Mouse (Mus musculus): ENCODE results near the gene Icos. TPM values are rescaled to one million over a fixed set of nuclear protein-coding genes. Genes with fewer than 3 reads are reported as not detected.
A peak's percentile ranks its signal among the peaks of the same experiment; 100 is the strongest.

The Icos gene
- polyA plus RNA-seq, 1 experiment from 2014 or later = 0.38 TPM

DNA sequence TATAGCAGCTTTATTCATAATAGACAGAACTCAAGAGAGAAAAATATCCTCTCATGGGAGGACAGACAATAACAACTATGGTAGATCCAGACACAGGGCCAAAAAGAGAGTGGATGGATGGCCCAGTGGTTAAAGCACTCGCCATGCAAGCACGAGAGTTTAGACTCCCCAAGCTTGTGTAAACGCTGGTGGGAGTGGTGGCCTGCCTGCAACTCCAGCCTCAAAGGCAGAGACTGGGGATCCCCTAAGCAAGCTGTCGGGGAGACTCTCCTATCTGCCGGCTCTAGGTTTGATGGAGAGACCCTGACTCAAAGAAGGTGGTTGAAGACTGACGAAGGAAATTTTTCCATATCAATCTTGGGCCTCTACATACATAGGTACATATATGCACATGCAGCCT lies 21.5 kb upstream of the Icos start:
- Histone ChIP-seq H3K27ac (ENCODE audit: low read depth, low read length) (no peak overlapping the region), H3K9me3 (ENCODE audit: control insufficient read depth, low read length) (no peaks in the 10 kb centered on the region), H3K4me2 (ENCODE audit: low read depth) (no peak overlapping the region), H3K27me3 (ENCODE audit: control insufficient read depth, insufficient read depth, low read length) (no peaks in the 10 kb centered on the region), H3K4me1 (ENCODE audit: control insufficient read depth, insufficient read depth, low read length) (no peaks in the 10 kb centered on the region), H3K4me3 (ENCODE audit: low read depth, low read length) (no peak overlapping the region), H3K9ac (ENCODE audit: low read length) (no peak overlapping the region), H3K36me3 (ENCODE audit: control insufficient read depth, insufficient read depth, low read length) (no peaks in the 10 kb centered on the region)
- no peak for DNase-seq (ENCODE audit: low spot score)
- no peak for ATAC-seq (ENCODE audit: insufficient read depth, low FRiP score, low TSS enrichment)
- 89% methylated on average over 6 of the region's 6 CpGs for WGBS

DNA sequence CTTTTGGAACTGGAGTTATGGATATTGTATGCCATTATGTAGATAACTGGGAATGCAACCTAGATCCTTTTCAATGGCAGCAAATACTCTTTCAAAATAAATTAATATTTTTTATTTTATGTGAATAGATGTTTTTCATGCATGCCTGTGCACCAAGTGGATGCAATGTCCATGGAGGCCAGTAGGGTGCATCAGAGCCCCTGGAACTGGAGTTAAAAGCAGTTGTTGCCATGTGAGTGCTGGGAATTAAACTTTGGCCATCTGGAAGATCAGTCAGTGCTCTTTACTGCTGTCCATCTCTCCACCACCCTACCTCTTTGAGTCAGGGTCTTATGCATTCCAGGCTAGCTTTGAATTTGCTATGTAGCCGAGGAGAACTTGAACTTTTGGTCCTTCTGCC lies 19.4 kb upstream of the Icos start:
- Histone ChIP-seq H3K9me3 (ENCODE audit: control insufficient read depth, low read length) (no peaks in the 10 kb centered on the region), H3K9ac (ENCODE audit: low read length) (no peak overlapping the region), H3K4me1 (ENCODE audit: control insufficient read depth, insufficient read depth, low read length) (no peaks in the 10 kb centered on the region), H3K4me3 (ENCODE audit: low read depth, low read length) (no peak overlapping the region), H3K36me3 (ENCODE audit: control insufficient read depth, insufficient read depth, low read length) (no peaks in the 10 kb centered on the region), H3K27ac (ENCODE audit: low read depth, low read length) (no peak overlapping the region), H3K27me3 (ENCODE audit: control insufficient read depth, insufficient read depth, low read length) (no peaks in the 10 kb centered on the region), H3K4me2 (ENCODE audit: low read depth) (no peak overlapping the region)
- no peak for DNase-seq (ENCODE audit: low spot score)
- no peak for ATAC-seq (ENCODE audit: insufficient read depth, low FRiP score, low TSS enrichment)
- 86% methylated on average over 1 of the region's 1 CpGs for WGBS

DNA sequence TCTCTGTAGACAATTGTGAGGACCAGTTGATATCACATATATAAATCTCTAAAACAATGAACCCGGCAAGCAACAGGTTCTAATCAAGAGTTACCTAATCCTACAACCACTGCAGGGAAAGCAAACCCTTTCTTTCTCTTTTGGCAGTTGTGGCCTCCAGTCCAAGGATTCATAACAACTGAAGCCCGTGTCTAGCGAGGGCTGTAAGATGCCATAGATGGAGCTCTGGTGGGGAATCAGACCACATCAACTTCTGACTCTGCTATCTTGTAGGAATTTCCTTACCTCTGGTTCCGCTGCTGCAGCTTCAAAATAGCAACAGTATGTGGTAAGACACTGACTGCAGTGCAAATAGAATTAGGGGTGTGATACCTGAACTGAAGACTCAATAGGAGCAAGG lies 18.5 kb upstream of the Icos start:
- no peak for ATAC-seq (ENCODE audit: insufficient read depth, low FRiP score, low TSS enrichment)

DNA sequence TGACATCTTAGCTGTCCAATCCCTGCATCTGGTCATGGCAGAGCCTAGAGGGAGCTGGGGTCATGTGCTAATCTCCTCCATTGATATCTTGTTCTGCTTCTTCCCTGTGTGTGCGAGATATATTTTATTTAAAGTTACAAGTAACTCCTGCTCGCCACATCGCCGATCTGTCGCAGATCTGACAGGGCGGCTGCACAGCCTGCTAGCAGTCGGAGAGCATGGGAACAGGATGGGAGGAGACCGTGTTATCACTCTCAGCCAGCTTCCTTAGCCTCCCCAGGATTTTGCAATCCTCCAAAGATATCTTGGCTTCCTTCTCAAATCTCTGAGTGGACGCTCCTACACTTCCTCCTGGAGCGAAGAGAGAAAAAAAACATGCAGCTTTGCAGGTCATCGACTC lies 17.3 kb upstream of the Icos start:
- H3K27ac ChIP-seq (ENCODE audit: low read depth, low read length) = no peak overlapping the region
- no peak overlapping the region for H3K9ac ChIP-seq (ENCODE audit: low read length)
- H3K4me2 ChIP-seq (ENCODE audit: low read depth) = no peak overlapping the region
- H3K27me3 ChIP-seq (ENCODE audit: control insufficient read depth, insufficient read depth, low read length) = no peaks in the 10 kb centered on the region
- no peaks in the 10 kb centered on the region for H3K9me3 ChIP-seq (ENCODE audit: control insufficient read depth, low read length)
- no peak overlapping the region for H3K4me3 ChIP-seq (ENCODE audit: low read depth, low read length)
- H3K4me1 ChIP-seq (ENCODE audit: control insufficient read depth, insufficient read depth, low read length) = no peaks in the 10 kb centered on the region
- ATAC-seq (ENCODE audit: insufficient read depth, low FRiP score, low TSS enrichment) (no peak), DNase-seq (ENCODE audit: low spot score) (no peak)
- 90% methylated on average over 11 of the region's 11 CpGs for WGBS
- no peaks in the 10 kb centered on the region for H3K36me3 ChIP-seq (ENCODE audit: control insufficient read depth, insufficient read depth, low read length)

More for the DNA sequence above, 18.5 kb upstream of the Icos start:
- WGBS = 96% methylated on average over 4 of the region's 4 CpGs
- no peaks in the 10 kb centered on the region for H3K4me1 ChIP-seq (ENCODE audit: control insufficient read depth, insufficient read depth, low read length)
- H3K4me3 ChIP-seq (ENCODE audit: low read depth, low read length) = no peak overlapping the region
- DNase-seq (ENCODE audit: low spot score) = no peak
- no peak overlapping the region for H3K4me2 ChIP-seq (ENCODE audit: low read depth)
- H3K9ac ChIP-seq (ENCODE audit: low read length) = no peak overlapping the region
- H3K27me3 ChIP-seq (ENCODE audit: control insufficient read depth, insufficient read depth, low read length) = no peaks in the 10 kb centered on the region
- no peaks in the 10 kb centered on the region for H3K36me3 ChIP-seq (ENCODE audit: control insufficient read depth, insufficient read depth, low read length)
- no peaks in the 10 kb centered on the region for H3K9me3 ChIP-seq (ENCODE audit: control insufficient read depth, low read length)
- H3K27ac ChIP-seq (ENCODE audit: low read depth, low read length) = no peak overlapping the region

DNA sequence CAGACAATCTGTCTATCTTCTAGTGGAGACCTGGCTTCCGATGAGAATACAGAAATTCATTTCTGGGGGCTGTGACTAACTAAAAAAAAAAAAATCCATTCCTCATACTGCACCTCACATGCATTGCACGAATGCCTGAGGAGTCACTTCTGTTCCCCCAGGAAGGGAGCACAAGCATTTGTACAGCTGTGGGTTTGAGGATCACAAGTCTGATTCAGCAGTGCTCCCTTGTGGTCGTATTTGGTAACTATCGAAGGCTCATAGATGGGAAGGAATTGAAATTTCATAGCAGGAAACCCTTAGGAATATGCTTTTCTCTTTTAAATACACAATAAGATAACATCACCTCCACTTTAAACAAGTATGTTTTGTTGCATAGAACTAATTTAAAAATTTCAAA lies 16.6 kb upstream of the Icos start:
- peak; percentile 49 for DNase-seq (ENCODE audit: low spot score)
- Histone ChIP-seq H3K4me1 (ENCODE audit: control insufficient read depth, insufficient read depth, low read length) (no peaks in the 10 kb centered on the region), H3K36me3 (ENCODE audit: control insufficient read depth, insufficient read depth, low read length) (no peaks in the 10 kb centered on the region), H3K9me3 (ENCODE audit: control insufficient read depth, low read length) (no peaks in the 10 kb centered on the region), H3K27me3 (ENCODE audit: control insufficient read depth, insufficient read depth, low read length) (no peaks in the 10 kb centered on the region), H3K4me3 (ENCODE audit: low read depth, low read length) (no peak overlapping the region), H3K27ac (ENCODE audit: low read depth, low read length) (no peak overlapping the region), H3K9ac (ENCODE audit: low read length) (no peak overlapping the region), H3K4me2 (ENCODE audit: low read depth) (no peak overlapping the region)
- ATAC-seq (ENCODE audit: insufficient read depth, low FRiP score, low TSS enrichment) = no peak
- 37% methylated on average over 4 of the region's 4 CpGs for WGBS

DNA sequence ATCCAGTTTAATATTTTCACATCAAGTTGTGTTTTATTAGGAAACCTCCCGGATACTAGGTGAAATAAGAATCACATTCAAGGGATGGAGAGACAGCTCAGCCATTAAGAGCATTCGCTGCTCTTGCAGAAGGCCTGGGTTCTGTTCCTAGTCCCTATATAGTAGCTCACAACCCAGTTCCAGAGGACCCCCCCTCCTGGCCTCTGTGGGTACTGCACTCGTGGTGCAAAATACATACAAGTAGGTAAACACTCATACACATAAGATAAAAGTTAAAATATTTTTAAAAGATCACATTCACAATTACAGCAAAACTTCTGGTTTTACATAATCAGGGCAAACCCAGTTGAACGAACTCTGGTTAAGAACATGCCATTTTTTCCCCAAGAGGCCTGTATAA lies 15.6 kb upstream of the Icos start:
- Histone ChIP-seq H3K4me3 (ENCODE audit: low read depth, low read length) (no peak overlapping the region), H3K4me1 (ENCODE audit: control insufficient read depth, insufficient read depth, low read length) (no peaks in the 10 kb centered on the region), H3K36me3 (ENCODE audit: control insufficient read depth, insufficient read depth, low read length) (no peaks in the 10 kb centered on the region), H3K4me2 (ENCODE audit: low read depth) (no peak overlapping the region), H3K27ac (ENCODE audit: low read depth, low read length) (no peak overlapping the region), H3K9ac (ENCODE audit: low read length) (no peak overlapping the region), H3K27me3 (ENCODE audit: control insufficient read depth, insufficient read depth, low read length) (no peaks in the 10 kb centered on the region), H3K9me3 (ENCODE audit: control insufficient read depth, low read length) (no peaks in the 10 kb centered on the region)
- no peak for ATAC-seq (ENCODE audit: insufficient read depth, low FRiP score, low TSS enrichment)
- WGBS = 87% methylated on average over 4 of the region's 4 CpGs
- DNase-seq (ENCODE audit: low spot score) = no peak

DNA sequence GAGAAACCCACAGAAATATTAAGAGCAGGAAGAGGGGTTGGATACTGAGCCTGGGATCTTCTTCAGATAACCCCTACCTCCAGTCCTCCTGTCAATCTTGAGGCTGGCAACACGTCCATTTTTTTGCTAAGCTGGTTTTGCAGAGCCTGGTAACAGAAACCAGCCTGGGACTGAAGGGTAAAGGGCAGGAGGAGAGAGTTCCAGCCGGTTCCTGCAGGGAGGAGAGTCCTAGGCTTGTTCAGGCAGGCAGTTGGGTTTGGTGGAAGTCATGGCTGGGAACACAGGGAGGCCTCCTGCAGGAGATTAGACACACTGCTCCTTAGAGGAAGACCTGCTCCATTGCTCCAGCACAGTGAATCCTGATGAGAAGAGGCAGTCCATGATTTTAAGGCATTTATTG lies 10.2 kb upstream of the Icos start:
- no peak overlapping the region for H3K4me2 ChIP-seq (ENCODE audit: low read depth)
- H3K27me3 ChIP-seq (ENCODE audit: control insufficient read depth, insufficient read depth, low read length) = no peaks in the 10 kb centered on the region
- no peak overlapping the region for H3K27ac ChIP-seq (ENCODE audit: low read depth, low read length)
- H3K4me1 ChIP-seq (ENCODE audit: control insufficient read depth, insufficient read depth, low read length) = no peaks in the 10 kb centered on the region
- H3K9ac ChIP-seq (ENCODE audit: low read length) = no peak overlapping the region
- no peaks in the 10 kb centered on the region for H3K9me3 ChIP-seq (ENCODE audit: control insufficient read depth, low read length)
- no peak overlapping the region for H3K4me3 ChIP-seq (ENCODE audit: low read depth, low read length)
- H3K36me3 ChIP-seq (ENCODE audit: control insufficient read depth, insufficient read depth, low read length) = no peaks in the 10 kb centered on the region
- no peak for DNase-seq (ENCODE audit: low spot score)
- 36% methylated on average over 2 of the region's 2 CpGs for WGBS
- ATAC-seq (ENCODE audit: insufficient read depth, low FRiP score, low TSS enrichment) = no peak

DNA sequence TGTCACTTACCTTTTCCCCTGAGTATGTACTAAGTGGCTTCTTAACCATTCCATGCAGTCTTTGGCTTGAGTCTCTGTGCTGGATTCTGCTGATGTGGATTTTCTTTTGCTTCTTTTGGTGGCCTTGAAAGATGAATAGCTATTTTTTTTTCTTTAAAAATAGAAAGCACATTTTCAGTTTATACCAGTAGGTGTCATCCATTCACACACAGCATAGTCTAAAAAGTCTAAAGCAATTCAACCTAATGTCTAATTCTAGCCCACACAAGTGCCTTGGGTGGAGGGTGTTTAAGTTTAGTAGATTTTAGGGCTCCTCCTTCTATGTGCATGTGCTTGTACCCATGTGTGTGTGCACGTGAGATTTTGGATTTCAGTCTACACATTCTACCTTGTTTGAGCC lies 6.9 kb upstream of the Icos start:
- ATAC-seq (ENCODE audit: insufficient read depth, low FRiP score, low TSS enrichment) = no peak
- Histone ChIP-seq H3K4me1 (ENCODE audit: control insufficient read depth, insufficient read depth, low read length) (no peaks in the 10 kb centered on the region), H3K4me2 (ENCODE audit: low read depth) (no peak overlapping the region), H3K36me3 (ENCODE audit: control insufficient read depth, insufficient read depth, low read length) (no peaks in the 10 kb centered on the region), H3K9me3 (ENCODE audit: control insufficient read depth, low read length) (no peaks in the 10 kb centered on the region), H3K27me3 (ENCODE audit: control insufficient read depth, insufficient read depth, low read length) (no peaks in the 10 kb centered on the region), H3K4me3 (ENCODE audit: low read depth, low read length) (no peak overlapping the region), H3K27ac (ENCODE audit: low read depth, low read length) (no peak overlapping the region), H3K9ac (ENCODE audit: low read length) (no peak overlapping the region)
- WGBS = 78% methylated on average over 1 of the region's 1 CpGs
- DNase-seq (ENCODE audit: low spot score) = no peak

DNA sequence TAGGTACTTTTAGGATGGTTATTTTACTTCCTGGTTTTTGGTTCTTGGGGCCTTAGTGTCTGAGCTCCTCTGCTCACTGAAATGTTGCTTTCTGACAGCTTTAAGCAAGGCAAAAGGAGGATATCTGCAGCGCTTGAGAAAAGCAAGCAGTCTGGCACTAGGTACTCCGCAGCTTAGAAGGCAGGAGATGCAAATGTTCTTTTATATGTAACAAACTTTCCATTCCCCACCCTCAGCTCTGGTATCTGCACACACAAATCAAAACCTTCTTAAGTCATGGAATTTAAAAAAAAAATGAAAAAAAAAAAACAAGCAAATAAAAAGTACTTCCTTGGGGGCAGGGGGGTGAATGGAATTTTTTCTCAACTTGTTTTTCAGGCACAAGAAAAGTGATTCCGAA lies 3.5 kb upstream of the Icos start:
- DNase-seq (ENCODE audit: low spot score) (no peak), ATAC-seq (ENCODE audit: insufficient read depth, low FRiP score, low TSS enrichment) (no peak)
- WGBS = 84% methylated on average over 3 of the region's 3 CpGs
- H3K9me3 ChIP-seq (ENCODE audit: control insufficient read depth, low read length) = no peaks in the 10 kb centered on the region
- H3K4me2 ChIP-seq (ENCODE audit: low read depth) = no peak overlapping the region
- no peaks in the 10 kb centered on the region for H3K4me1 ChIP-seq (ENCODE audit: control insufficient read depth, insufficient read depth, low read length)
- H3K4me3 ChIP-seq (ENCODE audit: low read depth, low read length) = no peak overlapping the region
- H3K36me3 ChIP-seq (ENCODE audit: control insufficient read depth, insufficient read depth, low read length) = no peaks in the 10 kb centered on the region
- no peaks in the 10 kb centered on the region for H3K27me3 ChIP-seq (ENCODE audit: control insufficient read depth, insufficient read depth, low read length)
- no peak overlapping the region for H3K9ac ChIP-seq (ENCODE audit: low read length)
- no peak overlapping the region for H3K27ac ChIP-seq (ENCODE audit: low read depth, low read length)

Measured in neural tube, embryonic 11.5 days (tissue).